Mouse (Mus musculus) embryonic facial prominence, embryonic 14.5 days (tissue): ENCODE measurements around the gene Cep128. TPM values are rescaled to one million over a fixed set of nuclear protein-coding genes. Genes with fewer than 3 reads are reported as not detected.
A peak's percentile ranks its signal among the peaks of the same experiment; 100 is the strongest.

Experiments
- ATAC-seq: fragments of 200-750 bp; cut with Nextera tagmentation; 2 replicates; pipeline ENCODE4 v1.8.0; 2017; ENCODE audit warnings: low read depth, moderate number of reproducible peaks, moderate TSS enrichment
- DNase-seq: peaks from one replicate; pipeline ENCODE4 v3.0.0-alpha.2; 2015; ENCODE audit warnings: low spot score
- H3K27ac ChIP-seq: fragments of 300-500 bp; sonication (generic); replicated peaks from 2 replicates; pipeline ENCODE4 v1.5.1; 2014; ENCODE audit warnings: low read depth, mild to moderate bottlenecking, low read length, moderate library complexity
- H3K27me3 ChIP-seq: fragments of 300-500 bp; sonication (generic); replicated peaks from 2 replicates; pipeline ENCODE4 v1.6.1; 2014; ENCODE audit warnings: low read length; ENCODE audit not compliant: control insufficient read depth, insufficient read depth
- H3K36me3 ChIP-seq: fragments of 300-500 bp; sonication (generic); 2 replicates; pipeline ENCODE4 v1.6.1; 2014; ENCODE audit warnings: low read length, mixed read lengths; ENCODE audit not compliant: control insufficient read depth, insufficient read depth
- H3K4me1 ChIP-seq: fragments of 300-500 bp; sonication (generic); 2 replicates; pipeline ENCODE4 v1.6.1; 2014; ENCODE audit warnings: antibody characterized with exemption, low read length; ENCODE audit not compliant: control insufficient read depth, insufficient read depth
- H3K4me2 ChIP-seq: fragments of 300-500 bp; sonication (generic); 2 replicates; pipeline ENCODE4 v1.6.1; 2014; ENCODE audit warnings: low read depth, mild to moderate bottlenecking, low read length, moderate library complexity, mixed read lengths
- H3K4me3 ChIP-seq: fragments of 300-500 bp; sonication (generic); 2 replicates; pipeline ENCODE4 v1.5.1; 2014; ENCODE audit warnings: low read depth, mild to moderate bottlenecking, low read length
- H3K9ac ChIP-seq: fragments of 300-500 bp; sonication (generic); 2 replicates; pipeline ENCODE4 v1.6.1; 2014; ENCODE audit warnings: low read depth, mild to moderate bottlenecking, low read length, moderate library complexity, mixed read lengths
- H3K9me3 ChIP-seq: fragments of 300-500 bp; sonication (generic); 2 replicates; pipeline ENCODE4 v1.6.1; 2016; ENCODE audit warnings: low read length; ENCODE audit not compliant: control insufficient read depth
- WGBS: fragments of 180-500 bp; shearing (Covaris S2); extraction: QIAGEN DNeasy Blood & Tissue Kit; methylation state at CpG from one replicate; pipeline ENCODE4 v1.1.7; 2014; 5-methylcytosine and 5-hydroxymethylcytosine counted together
- polyA plus RNA-seq: library from polyadenylated mRNA; unstranded; fragments of >200 nt; fragmentation: Nextera tagmentation; extraction: Ambion mirVana; gene quantifications from 2 replicates; pipeline ENCODE4 v1.2.1, GENCODE M21; 2014

Gene Cep128
- polyA plus RNA-seq, 1 experiment from 2014 or later: 8.2 TPM

DNA sequence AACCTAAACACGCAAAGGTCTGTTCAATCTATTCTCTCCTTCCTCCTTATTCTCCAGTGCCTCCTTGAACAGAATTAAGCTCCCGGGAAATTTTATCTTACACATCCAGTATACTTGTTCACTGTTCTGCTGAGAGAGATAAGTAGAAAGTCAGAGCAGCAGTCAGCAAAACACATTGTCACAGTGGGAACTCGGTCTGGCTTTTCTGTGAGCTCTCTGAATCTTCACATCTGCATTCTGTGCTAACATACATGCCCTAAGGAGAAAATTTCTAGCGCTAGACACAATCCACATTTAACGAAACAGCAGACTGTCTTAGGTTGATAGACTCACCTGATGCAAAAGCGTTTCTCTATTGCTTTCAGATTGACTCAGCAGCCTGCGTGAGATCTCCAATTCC, 88.3 kb downstream of the Cep128 start:
- Histone ChIP-seq H3K36me3 (peaks cover 9% of the 10 kb centered on the region; the same call in 1 of the 2 replicates), H3K4me2 (no peak overlapping the region), H3K9ac (no peak overlapping the region), H3K4me1 (no peaks in the 10 kb centered on the region), H3K27ac (no peak overlapping the region), H3K4me3 (no peak overlapping the region), H3K27me3 (no peaks in the 10 kb centered on the region), H3K9me3 (no peaks in the 10 kb centered on the region)
- WGBS: 80% methylated on average over 7 of the region's 7 CpGs
- ATAC-seq (no peak), DNase-seq (no peak)

DNA sequence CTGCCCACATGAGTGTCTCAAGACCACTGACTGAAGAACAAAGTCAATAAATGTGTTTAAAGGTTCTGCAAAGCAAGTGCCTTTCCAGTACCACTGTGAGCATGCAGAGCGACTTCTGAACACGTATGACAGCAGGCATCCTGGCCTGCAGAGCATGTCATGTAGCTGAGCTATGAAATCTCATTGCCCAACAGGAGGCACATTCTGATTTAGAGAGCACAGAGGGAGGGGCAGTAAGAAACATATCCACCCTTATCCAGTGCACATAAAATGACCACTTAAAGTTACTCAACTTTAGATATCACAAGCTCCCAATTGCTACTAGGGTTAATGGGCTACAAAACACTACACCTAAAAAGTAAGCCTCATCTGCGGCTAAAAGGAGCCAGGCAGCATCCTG, 88.8 kb downstream of the Cep128 start:
- no peaks in the 10 kb centered on the region for H3K9me3 ChIP-seq
- H3K36me3 ChIP-seq: peaks cover 9% of the 10 kb centered on the region; the same call in 1 of the 2 replicates
- H3K27me3 ChIP-seq: no peaks in the 10 kb centered on the region
- no peak overlapping the region for H3K27ac ChIP-seq
- 91% methylated on average over 3 of the region's 3 CpGs for WGBS
- no peaks in the 10 kb centered on the region for H3K4me1 ChIP-seq
- no peak for DNase-seq
- H3K9ac ChIP-seq: no peak overlapping the region
- H3K4me3 ChIP-seq: no peak overlapping the region
- no peak overlapping the region for H3K4me2 ChIP-seq
- no peak for ATAC-seq

DNA sequence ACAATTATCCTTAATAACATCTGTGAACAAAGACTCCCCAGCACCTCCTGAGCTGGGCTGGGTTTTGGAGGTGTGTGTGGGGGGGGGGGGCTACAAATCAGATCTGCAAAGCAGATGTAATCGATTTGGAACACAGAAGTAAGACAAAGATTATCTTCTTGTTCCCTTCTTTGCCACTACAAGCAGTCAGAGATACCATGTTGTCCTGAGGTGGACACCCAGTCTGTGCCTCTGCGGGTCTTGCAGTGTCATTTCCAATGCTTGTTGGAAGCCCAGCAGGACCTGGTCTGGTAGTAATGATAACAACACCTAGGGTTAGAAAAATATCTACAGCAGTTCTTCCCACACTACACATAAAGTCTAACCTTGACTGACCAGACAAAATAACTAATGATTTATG, 110.3 kb downstream of the Cep128 start:
- Histone ChIP-seq H3K9me3 (no peaks in the 10 kb centered on the region), H3K4me2 (no peak overlapping the region), H3K27me3 (no peaks in the 10 kb centered on the region), H3K4me3 (no peak overlapping the region), H3K4me1 (no peaks in the 10 kb centered on the region), H3K27ac (no peak overlapping the region), H3K36me3 (no peaks in the 10 kb centered on the region), H3K9ac (no peak overlapping the region)
- 82% methylated on average over 2 of the region's 2 CpGs for WGBS
- ATAC-seq (no peak), DNase-seq (no peak)

DNA sequence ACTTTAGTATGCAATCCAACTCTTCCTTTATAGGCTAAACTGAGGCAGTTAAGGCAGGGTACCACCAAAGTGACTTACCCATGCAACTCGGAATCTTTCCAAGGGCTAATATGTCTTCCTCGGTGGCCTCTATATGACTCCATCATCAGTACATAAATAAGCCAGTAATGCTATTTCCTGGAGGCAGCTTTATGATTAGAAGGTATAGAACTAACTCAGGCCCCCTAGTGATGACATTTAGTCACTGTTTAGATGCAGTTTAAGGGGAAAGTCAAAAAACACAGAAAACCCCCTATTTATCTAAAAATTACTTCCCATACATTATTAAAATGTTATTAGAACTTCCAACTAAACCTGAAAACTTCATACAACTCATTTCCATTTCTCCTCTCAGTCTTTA, 114.6 kb downstream of the Cep128 start:
- Histone ChIP-seq H3K27me3 (no peaks in the 10 kb centered on the region), H3K4me1 (no peaks in the 10 kb centered on the region), H3K9ac (no peak overlapping the region), H3K4me2 (no peak overlapping the region), H3K36me3 (no peaks in the 10 kb centered on the region), H3K27ac (no peak overlapping the region), H3K9me3 (no peaks in the 10 kb centered on the region), H3K4me3 (no peak overlapping the region)
- no peak for DNase-seq
- no peak for ATAC-seq
- WGBS: 91% methylated on average over 2 of the region's 2 CpGs

DNA sequence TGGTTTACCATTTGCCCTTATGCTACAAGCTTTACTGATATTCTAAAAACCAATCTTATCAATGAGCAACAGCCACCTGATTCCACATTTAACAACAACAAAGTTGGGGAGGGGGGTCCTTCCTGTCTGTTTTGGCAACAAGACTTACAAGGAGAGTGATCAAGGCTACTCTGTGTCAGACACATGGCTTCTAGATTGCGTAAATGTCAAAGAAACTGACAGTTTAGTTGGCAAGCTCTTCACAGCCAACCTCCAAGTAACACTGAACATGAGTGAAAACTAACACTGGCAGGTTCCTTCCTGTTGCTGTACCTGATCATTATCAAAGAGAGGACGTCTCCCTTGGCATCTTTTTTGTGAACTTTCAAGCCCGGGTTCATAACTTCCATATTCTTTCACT, 115.2 kb downstream of the Cep128 start:
- no peaks in the 10 kb centered on the region for H3K27me3 ChIP-seq

DNA sequence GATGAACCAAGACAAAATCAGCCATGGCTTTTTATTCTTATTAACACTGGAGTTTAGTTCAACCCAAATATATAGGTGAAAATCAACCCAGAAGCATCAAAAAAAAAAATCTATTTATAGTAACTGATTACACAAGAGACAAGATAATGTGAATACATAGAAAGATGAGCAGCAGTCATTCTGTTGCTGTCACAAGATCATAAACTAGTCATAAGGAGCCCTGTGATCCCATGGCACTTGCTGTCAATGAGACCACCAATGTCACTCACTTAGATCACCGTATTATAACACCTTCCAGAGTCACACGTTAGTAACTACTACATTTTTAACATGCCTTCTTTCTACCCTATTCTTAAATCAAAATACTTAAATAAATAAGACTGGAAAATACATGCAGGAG, 118.2 kb downstream of the Cep128 start:
- no peaks in the 10 kb centered on the region for H3K36me3 ChIP-seq
- 83% methylated on average over 2 of the region's 2 CpGs for WGBS
- no peak for ATAC-seq

More for the DNA sequence above, 115.2 kb downstream of the Cep128 start:
- Histone ChIP-seq H3K4me2 (no peak overlapping the region), H3K4me3 (no peak overlapping the region), H3K36me3 (no peaks in the 10 kb centered on the region), H3K27ac (no peak overlapping the region), H3K9me3 (no peaks in the 10 kb centered on the region), H3K4me1 (no peaks in the 10 kb centered on the region), H3K9ac (no peak overlapping the region)
- DNase-seq: no peak
- ATAC-seq: no peak
- WGBS: 79% methylated on average over 3 of the region's 3 CpGs

DNA sequence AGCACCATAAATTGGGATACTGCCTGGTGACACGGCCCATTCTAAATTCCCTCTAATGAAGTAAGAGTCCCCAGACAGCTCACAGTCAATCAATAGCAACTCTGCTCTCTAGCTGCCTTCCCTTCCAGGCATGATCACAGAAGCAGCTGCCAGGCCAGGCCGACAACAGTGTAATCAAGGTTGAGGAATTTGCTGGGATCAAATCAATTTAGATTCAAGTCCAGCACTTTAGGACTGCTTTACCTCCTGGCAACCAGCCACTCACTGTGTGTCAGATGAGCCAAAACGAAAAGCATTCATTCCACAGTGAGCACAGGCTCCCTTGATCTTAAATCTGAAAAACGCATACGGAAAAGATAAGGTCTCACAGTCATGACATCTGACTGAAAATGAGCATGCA, 118.7 kb downstream of the Cep128 start:
- no peaks in the 10 kb centered on the region for H3K27me3 ChIP-seq
- peak; percentile 59 for DNase-seq
- H3K4me2 ChIP-seq: no peak overlapping the region
- H3K9ac ChIP-seq: no peak overlapping the region
- no peak overlapping the region for H3K27ac ChIP-seq
- 43% methylated on average over 5 of the region's 5 CpGs for WGBS
- H3K4me1 ChIP-seq: no peaks in the 10 kb centered on the region
- peak; percentile 62; the same call in 1 of the 2 replicates for ATAC-seq
- no peaks in the 10 kb centered on the region for H3K36me3 ChIP-seq
- no peaks in the 10 kb centered on the region for H3K9me3 ChIP-seq
- no peak overlapping the region for H3K4me3 ChIP-seq

More for the DNA sequence above, 118.2 kb downstream of the Cep128 start:
- H3K4me1 ChIP-seq: no peaks in the 10 kb centered on the region
- no peak overlapping the region for H3K4me3 ChIP-seq
- no peaks in the 10 kb centered on the region for H3K9me3 ChIP-seq
- no peaks in the 10 kb centered on the region for H3K27me3 ChIP-seq
- H3K27ac ChIP-seq: no peak overlapping the region
- DNase-seq: no peak
- H3K9ac ChIP-seq: no peak overlapping the region
- no peak overlapping the region for H3K4me2 ChIP-seq

DNA sequence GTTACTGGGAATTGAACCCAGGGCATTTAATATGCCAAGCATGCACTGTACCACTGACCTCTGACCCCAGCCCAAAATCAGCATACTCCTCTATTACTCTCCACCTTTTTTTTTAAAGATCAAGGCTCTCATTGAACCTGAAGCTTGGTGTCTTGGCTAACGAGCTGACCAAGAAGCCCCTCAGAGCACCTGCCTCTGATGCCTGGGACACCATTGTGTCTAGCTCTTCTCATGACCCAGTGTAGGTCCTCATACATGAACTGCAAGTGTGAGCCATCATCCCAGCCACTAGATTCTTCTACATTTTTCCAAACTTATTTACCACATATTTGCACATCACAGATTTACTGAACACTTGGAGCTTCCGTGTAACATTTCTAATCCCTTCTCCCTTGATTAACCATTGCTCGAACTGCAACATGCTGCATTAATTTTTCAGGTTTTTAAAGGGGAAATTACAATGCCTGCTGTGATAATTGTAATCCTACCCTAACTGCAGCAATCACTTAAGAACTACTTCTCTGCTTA, 119.3 kb downstream of the Cep128 start:
- H3K4me3 ChIP-seq: no peak overlapping the region
- no peaks in the 10 kb centered on the region for H3K9me3 ChIP-seq
- no peaks in the 10 kb centered on the region for H3K27me3 ChIP-seq
- H3K4me1 ChIP-seq: no peaks in the 10 kb centered on the region
- DNase-seq: no peak
- H3K9ac ChIP-seq: no peak overlapping the region
- no peaks in the 10 kb centered on the region for H3K36me3 ChIP-seq
- H3K27ac ChIP-seq: no peak overlapping the region
- no peak overlapping the region for H3K4me2 ChIP-seq
- 74% methylated on average over 3 of the region's 3 CpGs for WGBS
- ATAC-seq: no peak

DNA sequence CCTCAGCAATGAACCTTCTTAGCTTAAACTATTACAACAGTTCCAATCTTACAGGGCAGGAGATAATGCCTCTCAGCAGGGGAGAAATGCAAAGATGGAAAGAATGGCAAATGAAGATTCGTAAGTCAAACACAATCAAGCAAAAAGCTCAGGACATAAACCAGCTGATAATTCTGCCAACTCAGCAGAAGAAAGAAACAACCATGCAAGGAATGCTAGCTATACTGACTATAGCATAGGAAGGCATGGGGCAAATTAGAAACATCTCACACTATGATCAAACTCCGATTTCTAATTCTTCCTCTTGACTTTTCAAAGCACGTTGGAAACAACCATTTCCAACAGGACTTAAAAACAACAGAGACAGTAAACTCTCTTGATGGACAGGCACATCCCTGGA, 120.5 kb downstream of the Cep128 start:
- ATAC-seq: no peak
- H3K27ac ChIP-seq: no peak overlapping the region

More for the DNA sequence above, 120.5 kb downstream of the Cep128 start:
- Histone ChIP-seq H3K4me2 (no peak overlapping the region), H3K4me1 (no peaks in the 10 kb centered on the region), H3K27me3 (no peaks in the 10 kb centered on the region), H3K9me3 (no peaks in the 10 kb centered on the region), H3K4me3 (no peak overlapping the region), H3K9ac (no peak overlapping the region), H3K36me3 (0 out of 2 replicates have a peak, but pooled peaks cover 5% of the 10 kb centered on the region)
- WGBS: 59% methylated on average over 3 of the region's 3 CpGs
- no peak for DNase-seq
